Mouse (Mus musculus) G1E (cell line): ENCODE data around the gene Cdk20. TPM values are rescaled to one million over a fixed set of nuclear protein-coding genes. Genes with fewer than 3 reads are reported as not detected.

ENCODE experiments used
- ATAC-seq: 2 replicates; pipeline ENCODE4 v1.8.0; 2016; ENCODE audit warnings: mild to moderate bottlenecking; ENCODE audit not compliant: insufficient number of reproducible peaks, poor library complexity, low FRiP score, severe bottlenecking; ENCODE audit errors: extremely low read depth
- DNase-seq: peaks from one replicate; pipeline ENCODE4 v3.0.0; 2012; ENCODE audit warnings: low spot score
- H3K27me3 ChIP-seq: 2 replicates; pipeline ENCODE4 v1.6.1; 2012; ENCODE audit warnings: mild to moderate bottlenecking, low read length, inconsistent platforms; ENCODE audit not compliant: insufficient read depth
- H3K36me3 ChIP-seq: replicated peaks from 2 replicates; pipeline ENCODE3; 2012; ENCODE audit warnings: mild to moderate bottlenecking, inconsistent platforms
- H3K4me1 ChIP-seq: 2 replicates; pipeline ENCODE4 v1.6.1; 2012; ENCODE audit warnings: low read depth, low read length, inconsistent platforms, mixed read lengths; ENCODE audit not compliant: insufficient read depth
- H3K4me3 ChIP-seq: 2 replicates; pipeline ENCODE4 v1.5.1; 2012; ENCODE audit warnings: low read depth, mild to moderate bottlenecking, inconsistent platforms, low read length, moderate library complexity, mixed read lengths
- H3K9me3 ChIP-seq: replicated peaks from 2 replicates; pipeline ENCODE4 v1.6.1; 2012; ENCODE audit warnings: inconsistent platforms
- CTCF ChIP-seq: IDR thresholded peaks from 2 replicates; pipeline ENCODE4 v1.5.1; 2012; ENCODE audit warnings: low read depth, low read length, inconsistent platforms, mixed read lengths
- GATA1 ChIP-seq: IDR thresholded peaks from 2 replicates; pipeline ENCODE4 v1.6.1; 2012; ENCODE audit warnings: borderline replicate concordance, low read length, inconsistent platforms, mixed read lengths
- GATA2 ChIP-seq: IDR thresholded peaks from 2 replicates; pipeline ENCODE4 v1.6.1; 2012; ENCODE audit warnings: low read depth, low read length, inconsistent platforms, borderline replicate concordance
- POLR2AphosphoS5 ChIP-seq: IDR thresholded peaks from 2 replicates; pipeline ENCODE4 v1.6.1; 2012; ENCODE audit warnings: low read depth, low read length, inconsistent platforms; ENCODE audit not compliant: insufficient replicate concordance
- TAL1 ChIP-seq: conservative IDR thresholded peaks from 2 replicates; pipeline ENCODE4 v1.6.1; 2012; ENCODE audit warnings: low read depth, low read length, inconsistent platforms, mixed read lengths
- polyA plus RNA-seq: library from polyadenylated mRNA; stranded (reverse); fragments of >175 nt; gene quantifications from 2 replicates; pipeline ENCODE4 v1.2.3, GENCODE M21; 2012
- total RNA-seq, 2 experiments: library from RNA; stranded (forward) in 1 of 2; stranded (reverse) in 1 of 2; fragments of 200-1000 nt in 1 of 2; fragments of >200 nt in 1 of 2; fragmentation: Nextera tagmentation in 1 of 2; gene quantifications; 2 replicates each; pipeline ENCODE4 v1.2.3; 2014 to 2017

Cdk20 gene
- total and polyA plus RNA-seq, 3 experiments = 0.23 to 1.7 (median 0.60) TPM

- no peak for TF ChIP-seq CTCF
- no peak for TF ChIP-seq GATA1
- no peak for TF ChIP-seq POLR2AphosphoS5
- no peak for TF ChIP-seq TAL1
- TF ChIP-seq GATA2 = no peak
- Histone ChIP-seq H3K4me3 (no peak overlapping the region), H3K9me3 (no peaks in the 10 kb centered on the region), H3K4me1 (no peaks in the 10 kb centered on the region), H3K27me3 (no peaks in the 10 kb centered on the region), H3K36me3 (no peaks in the 10 kb centered on the region)
- no peak for ATAC-seq
- DNase-seq = no peak
These were observed 32.2 kb upstream of the Cdk20 start for GRCm38 (mm10) chr13:64399906-64400305.

- ATAC-seq (no peak), DNase-seq (no peak)
- H3K4me3 ChIP-seq = no peak overlapping the region
- TF ChIP-seq GATA1 = no peak
- TF ChIP-seq TAL1 = no peak
- TF ChIP-seq CTCF = no peak
- H3K4me1 ChIP-seq = no peaks in the 10 kb centered on the region
- no peaks in the 10 kb centered on the region for H3K27me3 ChIP-seq
- H3K36me3 ChIP-seq = no peaks in the 10 kb centered on the region
- no peaks in the 10 kb centered on the region for H3K9me3 ChIP-seq
These were observed 31.2 kb upstream of the Cdk20 start for GRCm38 (mm10) chr13:64400801-64401361.

- DNase-seq = no peak
- Histone ChIP-seq H3K36me3 (no peaks in the 10 kb centered on the region), H3K4me1 (no peaks in the 10 kb centered on the region), H3K4me3 (no peak overlapping the region), H3K27me3 (no peaks in the 10 kb centered on the region), H3K9me3 (no peaks in the 10 kb centered on the region)
- TF ChIP-seq GATA2 = no peak
- TF ChIP-seq TAL1 = no peak
- no peak for TF ChIP-seq CTCF
- no peak for TF ChIP-seq GATA1
- no peak for TF ChIP-seq POLR2AphosphoS5
- no peak for ATAC-seq
These were observed 30.1 kb upstream of the Cdk20 start for GRCm38 (mm10) chr13:64402006-64402405.

- Histone ChIP-seq H3K9me3 (no peaks in the 10 kb centered on the region), H3K27me3 (no peaks in the 10 kb centered on the region), H3K4me3 (no peak overlapping the region), H3K36me3 (no peaks in the 10 kb centered on the region), H3K4me1 (no peaks in the 10 kb centered on the region)
- ATAC-seq (no peak), DNase-seq (no peak)
- TF ChIP-seq TAL1 (no peak), GATA1 (no peak), POLR2AphosphoS5 (no peak), CTCF (no peak), GATA2 (no peak)
These were observed 29.6 kb upstream of the Cdk20 start for GRCm38 (mm10) chr13:64402504-64402949.

- Histone ChIP-seq H3K9me3 (no peaks in the 10 kb centered on the region), H3K36me3 (no peaks in the 10 kb centered on the region), H3K4me1 (no peaks in the 10 kb centered on the region), H3K27me3 (no peaks in the 10 kb centered on the region), H3K4me3 (no peak overlapping the region)
- ATAC-seq (no peak), DNase-seq (no peak)
- TF ChIP-seq TAL1 (no peak), GATA2 (no peak), CTCF (no peak), POLR2AphosphoS5 (no peak), GATA1 (no peak)
These were observed 29.1 kb upstream of the Cdk20 start for GRCm38 (mm10) chr13:64402951-64403460.

GRCm38 (mm10) chr13:64403519-64403918 lies 28.6 kb upstream of the Cdk20 start:
- no peak for DNase-seq
- TF ChIP-seq POLR2AphosphoS5 (no peak), CTCF (no peak), GATA2 (no peak), GATA1 (no peak), TAL1 (no peak)

More at GRCm38 (mm10) chr13:64403519-64403918, 28.6 kb upstream of the Cdk20 start:
- no peak overlapping the region for H3K4me3 ChIP-seq
- no peak for ATAC-seq
- H3K27me3 ChIP-seq = no peaks in the 10 kb centered on the region
- no peaks in the 10 kb centered on the region for H3K9me3 ChIP-seq
- no peaks in the 10 kb centered on the region for H3K36me3 ChIP-seq
- no peaks in the 10 kb centered on the region for H3K4me1 ChIP-seq
